Mouse (Mus musculus) midbrain, embryonic 10.5 days (tissue): ENCODE measurements around the gene Nxpe2. TPM values are rescaled to one million over a fixed set of nuclear protein-coding genes. Genes with fewer than 3 reads are reported as not detected.

Source experiments
- DNase-seq: peaks from one replicate; pipeline ENCODE4 v3.0.0-alpha.2; 2017; ENCODE audit warnings: low spot score
- H3K27ac ChIP-seq: fragments of 300-500 bp; sonication (generic); replicated peaks from 2 replicates; pipeline ENCODE4 v1.5.1; 2016; ENCODE audit warnings: mild to moderate bottlenecking
- H3K27me3 ChIP-seq: fragments of 300-500 bp; sonication (generic); 2 replicates; pipeline ENCODE4 v1.6.1; 2016; ENCODE audit warnings: low read depth, mild to moderate bottlenecking; ENCODE audit not compliant: poor library complexity, severe bottlenecking
- H3K36me3 ChIP-seq: fragments of 300-500 bp; sonication (generic); 2 replicates; pipeline ENCODE4 v1.6.1; 2016; ENCODE audit warnings: mild to moderate bottlenecking, moderate library complexity
- H3K4me1 ChIP-seq: fragments of 300-500 bp; sonication (generic); 2 replicates; pipeline ENCODE4 v1.6.1; 2016
- H3K4me3 ChIP-seq: fragments of 300-500 bp; sonication (generic); 2 replicates; pipeline ENCODE4 v1.5.1; 2016; ENCODE audit warnings: mild to moderate bottlenecking, moderate library complexity
- H3K9me3 ChIP-seq: fragments of 300-500 bp; sonication (generic); replicated peaks from 2 replicates; pipeline ENCODE4 v1.6.1; 2016; ENCODE audit warnings: mild to moderate bottlenecking
- WGBS: fragments of 180-500 bp; shearing (Covaris S2); methylation state at CpG from one replicate; pipeline ENCODE4 v1.1.7; 2016; 5-methylcytosine and 5-hydroxymethylcytosine counted together
- polyA plus RNA-seq: library from polyadenylated mRNA; unstranded; fragments of >200 nt; fragmentation: Nextera tagmentation; extraction: Ambion mirVana; gene quantifications from 2 replicates; pipeline ENCODE4 v1.2.1, GENCODE M21; 2016

The Nxpe2 gene
- polyA plus RNA-seq, 1 experiment from 2014 or later = 0.96 TPM

DNA sequence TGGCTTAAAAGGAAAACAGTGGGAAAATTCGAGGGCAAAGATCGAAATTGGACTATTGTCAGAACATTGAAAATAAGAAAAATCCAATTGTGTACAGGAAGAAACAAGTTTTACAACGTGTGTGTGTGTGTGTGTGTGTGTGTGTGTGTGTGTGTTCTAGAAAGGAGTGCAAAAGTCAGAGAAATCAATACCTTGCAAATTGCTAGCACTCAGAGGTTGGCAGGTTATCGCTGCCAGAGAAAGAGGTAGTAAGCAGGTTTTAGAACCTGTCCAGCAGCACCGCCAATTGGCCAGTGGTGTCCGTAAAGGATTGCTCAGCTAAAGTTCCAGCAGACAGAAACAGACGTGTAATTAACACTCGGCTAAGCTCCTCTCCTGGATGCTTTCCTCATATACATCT is 69.0 kb downstream of the Nxpe2 start:
- 91% methylated on average over 8 of the region's 8 CpGs for WGBS
- Histone ChIP-seq H3K4me1 (no peaks in the 10 kb centered on the region), H3K27me3 (no peaks in the 10 kb centered on the region), H3K9me3 (0 out of 2 replicates have a peak, but pooled peaks cover 3% of the 10 kb centered on the region), H3K27ac (no peak overlapping the region), H3K36me3 (no peaks in the 10 kb centered on the region), H3K4me3 (no peak overlapping the region)
- no peak for DNase-seq

DNA sequence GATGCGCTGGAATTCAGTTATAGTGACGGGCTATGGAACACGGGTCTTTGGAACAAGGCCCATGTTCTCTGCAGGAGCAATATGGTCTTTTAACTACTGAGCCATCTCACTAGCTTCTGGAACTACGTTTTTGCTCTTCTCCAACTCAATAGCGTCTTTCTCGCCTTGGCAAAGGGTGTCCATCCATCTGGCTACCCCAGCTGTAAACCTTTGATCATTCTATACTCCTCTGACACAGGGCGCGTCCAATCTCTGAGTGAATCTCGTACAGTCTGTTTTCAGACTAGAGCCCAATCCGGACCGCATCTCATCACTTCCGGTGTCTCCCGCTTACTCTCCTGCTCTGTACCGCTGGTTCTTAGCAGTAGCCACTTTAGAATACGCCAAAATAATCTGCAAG is 76.4 kb downstream of the Nxpe2 start:
- Histone ChIP-seq H3K27ac (no peak overlapping the region), H3K9me3 (no peaks in the 10 kb centered on the region), H3K4me1 (0 out of 2 replicates have a peak, but pooled peaks cover 4% of the 10 kb centered on the region), H3K36me3 (no peaks in the 10 kb centered on the region), H3K4me3 (no peak overlapping the region), H3K27me3 (no peaks in the 10 kb centered on the region)
- 91% methylated on average over 15 of the region's 15 CpGs for WGBS
- no peak for DNase-seq

Other genes with a start within 250 kb of the Nxpe2 start
- 5.3 and 6.2 TPM in 2 replicates for gene Nxpe4, start 191.4 kb downstream of the Nxpe2 start, polyA plus RNA-seq
- gene Rexo2, start 127.2 kb upstream of the Nxpe2 start, polyA plus RNA-seq = 95.2 and 110 TPM in 2 replicates
- 106 and 112 TPM in 2 replicates for gene Rbm7, start 141.8 kb upstream of the Nxpe2 start, polyA plus RNA-seq
- 34.1 and 36.7 TPM in 2 replicates for gene Gm5617, start 142.0 kb upstream of the Nxpe2 start, polyA plus RNA-seq